Mouse (Mus musculus) CD4-positive, CD25-positive, alpha-beta regulatory T cell, adult 4 months (primary cell): ENCODE data around the gene Herc3. TPM values are rescaled to one million over a fixed set of nuclear protein-coding genes. Genes with fewer than 3 reads are reported as not detected.

Experiments used
- ATAC-seq: one replicate; pipeline ENCODE4 v1.8.0; 2017
- polyA plus RNA-seq, 2 experiments: library from polyadenylated mRNA; unstranded; fragments of 100-300 nt; shearing (Covaris generic); gene quantifications; one replicate each; pipeline ENCODE4 v1.2.1; 2017

Herc3 gene
- polyA plus RNA-seq: 10 to 100 TPM; 21.7 to 27.1 TPM

DNA sequence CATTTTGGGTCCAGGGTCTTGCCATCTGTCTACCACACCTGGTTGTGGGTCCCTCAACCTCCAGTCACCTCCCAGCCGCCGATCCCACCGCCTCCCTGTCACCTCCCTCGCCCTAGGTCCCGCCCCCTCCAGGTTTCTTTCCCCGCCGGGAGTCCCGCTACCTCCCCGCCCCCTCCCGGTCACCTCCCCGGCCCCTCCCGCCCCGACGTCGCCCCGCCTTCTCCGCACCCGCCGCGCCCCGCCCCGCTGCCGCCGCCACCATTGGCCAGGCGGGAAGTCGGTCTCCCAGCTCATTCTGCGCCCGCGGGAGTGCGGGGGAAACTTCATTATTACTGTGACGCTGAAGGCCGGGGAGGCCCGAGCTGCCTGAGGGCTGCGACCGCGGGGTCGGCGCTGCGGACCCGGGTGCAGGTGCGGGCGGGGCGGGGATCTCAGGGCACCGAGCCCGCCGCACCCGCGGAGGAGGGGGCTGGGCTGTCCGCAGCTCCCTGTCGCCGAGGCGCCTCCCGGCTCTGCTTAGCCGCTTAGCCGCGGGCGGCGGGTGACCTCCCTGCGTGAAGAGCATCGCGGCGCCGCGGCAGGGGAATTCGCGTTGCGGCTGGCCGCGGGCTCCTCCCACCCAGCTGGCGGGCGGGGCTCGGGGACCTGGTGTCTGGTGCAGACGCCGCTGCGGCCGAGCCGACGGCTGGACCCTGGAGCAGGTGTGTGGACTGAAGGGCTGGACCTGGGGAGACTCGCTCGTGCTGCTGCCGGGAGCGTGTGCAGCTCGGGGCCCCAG, at the start of gene Herc3:
TSS of gene Herc3 (plus strand) at position 234 of the 778 bp plus-strand sequence.
- ATAC-seq: peak; percentile 42

DNA sequence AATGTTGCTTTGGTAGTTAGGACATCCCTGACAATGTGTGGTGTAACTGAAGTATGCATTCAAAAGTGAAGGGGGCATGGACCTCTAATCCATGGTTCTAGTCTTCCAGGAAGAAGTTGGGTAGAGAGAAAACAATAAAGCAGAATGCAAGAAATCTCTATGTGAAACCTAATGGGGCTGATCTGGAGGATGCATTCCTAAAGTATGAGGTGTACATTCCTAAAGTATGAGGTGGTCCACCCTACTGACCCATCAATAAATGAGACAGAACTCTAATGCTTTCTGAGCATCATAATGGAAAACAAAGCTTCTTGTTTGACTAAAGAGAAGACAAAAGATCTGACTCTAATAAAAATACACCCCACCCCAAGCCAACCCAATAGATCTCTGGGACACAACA, 29.9 kb upstream of the Herc3 start:
- no peak for ATAC-seq

- ATAC-seq: no peak
Measured at GRCm38 (mm10) chr6:58814381-58814780, 16.9 kb upstream of the Herc3 start.

GRCm38 (mm10) chr6:58817037-58817436, 14.2 kb upstream of the Herc3 start:
- peak; percentile 82 for ATAC-seq

DNA sequence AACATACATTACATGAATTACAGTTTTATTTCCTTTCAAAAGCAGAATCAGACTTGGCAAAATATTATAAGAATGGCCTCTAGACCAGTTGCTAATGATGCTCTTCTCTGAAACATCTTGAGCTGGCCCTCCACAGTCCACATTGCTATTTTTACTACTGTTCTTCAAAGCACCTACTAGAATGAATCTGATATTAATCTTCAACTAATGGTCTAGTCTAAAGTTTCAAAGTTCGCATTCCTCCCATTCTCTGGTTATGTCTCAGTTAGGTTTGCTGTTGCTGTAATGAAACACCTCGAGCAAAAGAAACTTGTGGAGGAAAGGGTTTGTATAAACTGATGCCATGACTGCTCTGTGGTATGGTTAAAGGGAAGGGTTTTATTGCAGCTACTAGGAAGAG, 5.6 kb upstream of the Herc3 start:
- ATAC-seq: no peak

GRCm38 (mm10) chr6:58826089-58826488, 5.2 kb upstream of the Herc3 start:
- ATAC-seq: no peak

DNA sequence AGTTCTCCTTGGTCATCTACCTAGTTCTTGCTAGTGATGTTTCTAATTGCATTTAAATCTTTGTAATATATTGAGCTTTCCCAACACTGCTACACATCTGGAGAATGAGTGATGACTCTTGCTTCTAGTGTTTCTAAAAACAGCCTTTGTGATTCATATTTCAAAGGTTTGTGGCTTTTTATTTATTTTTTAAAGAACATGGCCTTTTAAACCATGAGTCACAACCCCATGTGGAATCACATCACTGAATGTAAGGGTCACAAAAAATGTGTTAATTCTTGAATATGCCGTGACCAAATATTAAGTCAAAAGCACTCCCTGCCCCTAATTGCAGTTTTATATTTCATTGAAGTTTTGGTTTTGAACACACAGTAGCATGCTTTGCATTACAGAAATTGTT, 2.7 kb upstream of the Herc3 start:
- ATAC-seq: no peak

DNA sequence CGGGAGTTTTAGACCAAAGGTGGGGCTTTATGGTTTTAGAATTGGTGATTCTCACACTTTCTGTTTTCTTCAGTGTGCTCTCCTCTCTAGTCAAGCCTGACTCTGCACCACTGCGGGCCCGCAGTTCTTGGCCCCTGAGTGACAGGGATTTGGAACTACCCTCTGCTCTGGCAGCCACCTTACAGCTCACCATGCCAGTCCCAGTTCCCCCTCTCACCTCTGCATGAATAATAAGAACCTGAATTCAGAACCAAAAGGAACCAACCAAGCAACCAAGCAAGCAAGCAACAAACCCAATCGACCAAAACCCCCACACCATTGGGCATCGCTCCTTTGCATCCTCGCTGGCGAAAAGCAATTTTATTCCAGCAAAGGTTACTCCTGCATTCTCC, 429 bp upstream of the Herc3 start:
- ATAC-seq: peak; percentile 3

- ATAC-seq: peak; percentile 71
Measured at GRCm38 (mm10) chr6:58832591-58833018, 1.3 kb downstream of the Herc3 start.

GRCm38 (mm10) chr6:58834470-58834869, 3.2 kb downstream of the Herc3 start:
- ATAC-seq: peak; percentile 5

- ATAC-seq: no peak
Measured at GRCm38 (mm10) chr6:58835591-58835990, 4.3 kb downstream of the Herc3 start.

- ATAC-seq: no peak
Measured at GRCm38 (mm10) chr6:58836476-58836875, 5.2 kb downstream of the Herc3 start.

DNA sequence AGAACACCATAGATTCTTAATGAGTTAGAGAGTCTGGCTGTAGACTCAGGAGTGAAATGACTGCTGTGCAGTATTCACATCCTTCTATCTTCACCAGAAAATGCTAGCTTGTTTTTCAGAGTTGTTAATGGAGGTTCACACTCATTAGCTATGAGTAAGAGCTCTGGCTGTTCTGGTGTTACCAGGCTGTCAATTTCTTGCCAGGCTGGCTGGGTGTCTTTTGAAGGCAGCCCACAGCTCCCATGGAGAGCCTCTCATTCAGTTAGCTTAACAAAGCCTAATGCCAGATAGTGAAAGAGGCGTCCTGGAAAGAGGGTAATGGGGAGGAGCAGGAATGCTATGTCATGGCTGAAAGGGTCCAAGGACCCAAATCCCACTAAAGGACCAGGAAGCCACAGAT, 6.7 kb downstream of the Herc3 start:
- ATAC-seq: no peak

GRCm38 (mm10) chr6:58841208-58841607, 9.9 kb downstream of the Herc3 start:
- no peak for ATAC-seq

DNA sequence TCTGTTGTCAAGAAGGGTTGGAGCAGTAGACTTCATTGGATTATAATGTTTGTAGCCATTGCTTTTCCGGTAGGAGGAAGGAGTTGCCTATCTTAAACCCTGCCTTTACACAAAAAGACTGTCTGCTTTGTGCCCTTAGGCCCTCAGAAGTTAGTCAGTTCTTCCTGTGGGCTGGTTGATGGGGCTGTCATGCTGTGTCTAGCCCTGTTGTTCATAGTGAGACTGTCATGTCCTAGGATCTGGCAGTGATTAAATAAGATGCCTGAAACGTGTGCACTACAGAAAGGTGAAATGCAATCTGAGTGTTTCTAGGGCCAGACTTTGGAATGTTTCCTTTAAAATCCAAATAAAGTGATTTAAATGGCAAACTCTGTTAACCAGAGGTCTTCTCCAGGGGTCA, 10.9 kb downstream of the Herc3 start:
- ATAC-seq: no peak

DNA sequence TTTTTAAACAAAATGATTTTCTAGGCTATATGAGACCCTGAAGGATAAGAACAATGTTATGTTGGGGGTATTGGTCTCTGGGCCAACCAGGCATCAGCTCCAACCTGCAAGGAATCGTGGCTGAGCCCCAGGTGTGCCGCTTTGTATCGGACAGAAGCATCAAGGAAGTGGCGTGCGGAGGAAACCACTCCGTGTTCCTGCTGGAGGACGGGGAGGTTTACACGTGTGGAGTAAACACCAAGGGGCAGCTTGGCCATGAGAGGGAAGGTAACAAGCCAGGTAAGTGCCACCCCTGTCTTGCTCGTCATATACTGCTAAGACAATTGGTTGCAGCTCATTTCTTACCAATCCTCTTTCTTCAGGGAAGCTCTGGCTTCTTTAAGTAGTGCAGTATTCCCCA, 12.3 kb downstream of the Herc3 start:
- ATAC-seq: no peak

DNA sequence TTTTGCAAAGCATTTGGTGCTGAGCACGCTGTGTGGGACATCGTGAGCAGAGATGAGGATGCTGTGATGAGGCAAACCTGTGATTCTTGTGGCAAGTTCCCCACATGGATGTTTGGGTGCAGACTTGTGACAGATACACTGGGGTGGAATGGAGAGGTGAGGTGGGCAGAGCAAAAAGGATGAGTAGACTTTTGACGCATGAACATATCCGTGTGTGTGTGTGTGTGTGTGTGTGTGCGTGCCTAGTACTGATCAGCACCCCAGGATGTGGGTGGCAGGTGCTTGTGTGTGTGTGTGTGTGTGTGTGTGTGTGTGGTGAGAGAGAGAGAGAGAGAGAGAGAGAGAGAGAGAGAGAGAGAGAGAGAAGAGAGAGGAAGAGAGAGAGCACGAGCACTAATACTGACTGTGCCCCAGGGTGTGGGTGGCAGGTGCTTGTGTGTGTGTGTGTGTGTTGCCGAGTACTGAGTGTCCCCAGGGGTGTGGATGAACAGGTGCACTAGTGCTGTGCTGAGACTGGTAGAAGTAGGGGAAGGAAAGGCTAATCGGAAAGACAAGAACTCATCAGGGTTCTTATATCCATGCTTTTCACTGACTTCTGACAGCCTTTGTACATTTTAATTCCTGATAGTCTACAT, 13.0 kb downstream of the Herc3 start:
- peak; percentile 84 for ATAC-seq

GRCm38 (mm10) chr6:58846850-58847692, 15.8 kb downstream of the Herc3 start:
- ATAC-seq: no peak

- no peak for ATAC-seq
Measured at GRCm38 (mm10) chr6:58847836-58848235, 16.6 kb downstream of the Herc3 start.

GRCm38 (mm10) chr6:58849356-58849755, 18.1 kb downstream of the Herc3 start:
- ATAC-seq: no peak

DNA sequence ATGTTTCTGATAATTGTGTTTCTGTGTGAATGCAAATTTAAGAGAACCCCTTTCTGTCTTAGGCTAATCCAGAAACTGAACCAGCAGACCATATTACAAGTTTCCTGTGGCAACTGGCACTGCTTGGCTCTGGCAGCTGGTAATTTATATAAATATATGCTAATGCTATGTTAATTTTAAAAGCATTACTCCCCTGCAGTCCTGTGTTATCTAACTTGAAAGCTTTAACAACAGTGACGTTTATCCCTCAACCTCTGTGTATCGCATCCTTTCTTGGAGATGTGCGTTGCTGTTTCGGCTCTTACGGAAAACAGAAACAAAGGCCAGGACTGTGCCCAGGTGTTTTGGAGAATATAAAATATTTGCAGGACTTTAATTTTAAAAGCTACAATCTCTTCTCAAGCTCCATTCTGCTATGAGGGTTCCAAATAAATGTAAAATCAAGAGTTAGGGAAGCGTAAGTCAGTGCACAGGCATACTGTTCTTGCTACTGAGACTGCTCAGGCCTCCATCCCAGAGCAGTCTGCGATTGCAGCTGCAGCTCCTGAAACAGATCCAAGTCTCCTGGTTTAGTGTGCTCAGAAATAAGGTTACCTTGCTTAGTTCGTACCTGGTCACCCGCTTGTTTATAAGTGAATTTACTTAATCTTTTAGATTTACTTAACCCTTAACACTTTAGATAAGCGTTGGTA, 24.6 kb downstream of the Herc3 start:
- ATAC-seq: no peak

GRCm38 (mm10) chr6:58856494-58856893, 25.2 kb downstream of the Herc3 start:
- ATAC-seq: no peak

DNA sequence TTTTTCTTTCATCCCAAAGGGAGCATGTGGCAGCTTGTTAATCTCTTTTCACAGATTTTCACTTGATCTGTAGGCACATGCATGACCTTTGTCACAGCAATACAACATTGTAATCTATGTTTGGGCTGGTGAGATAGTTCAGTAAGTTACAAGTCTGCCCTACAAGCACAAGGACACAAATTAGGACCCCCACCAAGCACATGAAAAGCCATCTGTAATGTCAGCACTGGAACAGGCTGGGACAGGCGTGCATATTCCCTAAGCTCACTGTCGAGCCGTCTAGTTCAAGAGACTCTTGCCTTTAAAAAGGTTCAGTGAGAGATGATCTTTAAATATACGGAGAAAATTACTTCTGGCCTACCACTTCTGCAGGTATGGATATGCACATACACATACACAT, 28.3 kb downstream of the Herc3 start:
- ATAC-seq: no peak
